Mouse (Mus musculus): ENCODE data around the gene Aplf.

- TF ChIP-seq POLR2A (IDR thresholded peaks at IDR 0.05; ENCODE audit: control insufficient read depth, extremely low read depth, insufficient read depth, low read length, poor library complexity) (no peak), CTCF (IDR thresholded peaks at IDR 0.05; ENCODE audit: borderline replicate concordance, control insufficient read depth, extremely low read depth, insufficient read depth, low read length, poor library complexity) (no peak)
These were observed 9.8 kb downstream of the Aplf start for GRCm38 (mm10) chr6:87662197-87662596.
